Mouse (Mus musculus) testis, adult 2 months (tissue): ENCODE measurements around the gene Snx29.

Experiments used
- CTCF ChIP-seq: fragments of 200-500 bp; IDR thresholded peaks from 2 replicates; pipeline ENCODE4 v1.5.1; 2012; ENCODE audit warnings: low read depth, mild to moderate bottlenecking, inconsistent platforms, low read length, moderate library complexity; ENCODE audit not compliant: control insufficient read depth, insufficient read depth, insufficient replicate concordance
- POLR2A ChIP-seq: fragments of 200-500 bp; IDR thresholded peaks from 2 replicates; pipeline ENCODE4 v1.6.1; 2012; ENCODE audit warnings: low read depth, mild to moderate bottlenecking, inconsistent platforms, low read length, moderate library complexity; ENCODE audit not compliant: control insufficient read depth

DNA sequence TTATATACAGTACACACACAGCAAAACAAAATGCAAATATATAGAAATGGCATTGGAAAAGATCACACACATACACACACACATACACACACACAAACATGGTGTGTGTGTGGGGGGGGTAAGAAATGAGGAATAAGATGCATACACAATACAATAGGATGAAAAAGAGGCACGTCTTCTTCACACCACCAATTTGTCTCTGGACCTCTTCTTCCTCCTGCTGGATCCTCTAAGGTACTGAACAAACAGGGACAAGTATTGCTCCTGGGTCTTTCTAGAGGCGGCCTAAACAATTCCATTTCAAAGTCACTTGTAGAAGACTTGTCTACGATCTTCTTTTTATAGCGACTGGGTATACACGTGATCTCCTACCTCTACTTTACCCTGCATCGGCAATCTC is 194.7 kb downstream of the Snx29 start:
- TF ChIP-seq POLR2A: no peak
- TF ChIP-seq CTCF: no peak
